Mouse (Mus musculus) heart, embryonic 16.5 days (tissue): ENCODE results near the gene Ints7. TPM values are rescaled to one million over a fixed set of nuclear protein-coding genes. Genes with fewer than 3 reads are reported as not detected.

Experiments used
- polyA plus RNA-seq: library from polyadenylated mRNA; unstranded; fragments of >200 nt; fragmentation: Nextera tagmentation; extraction: Ambion mirVana; gene quantifications from 2 replicates; pipeline ENCODE4 v1.2.1, GENCODE M21; 2015

Ints7 gene
- polyA plus RNA-seq, 1 experiment from 2014 or later = 35.4 TPM

Other genes with a start within 250 kb of the Ints7 start
- gene Tmem206, start 249.7 kb upstream of the Ints7 start, polyA plus RNA-seq = 16.5 and 19.4 TPM in 2 replicates
- gene Ppp2r5a, start 172.4 kb upstream of the Ints7 start, polyA plus RNA-seq = 22.8 and 27.2 TPM in 2 replicates
- gene Dtl, start 92 bp upstream of the Ints7 start, polyA plus RNA-seq = 23.9 and 26.9 TPM in 2 replicates
- gene Lpgat1, start 142.2 kb downstream of the Ints7 start, polyA plus RNA-seq = 13.7 and 16.9 TPM in 2 replicates
- 38.5 and 38.6 TPM in 2 replicates for gene Nek2, start 245.8 kb downstream of the Ints7 start, polyA plus RNA-seq